Mouse (Mus musculus): ENCODE measurements around the gene Ppp2r3c.

- no peak for TF ChIP-seq TAL1 (IDR thresholded peaks at IDR 0.05; ENCODE audit: low read length)
- TF ChIP-seq GATA1 (IDR thresholded peaks at IDR 0.05; ENCODE audit: low read length): no peak
These were observed 30.6 kb downstream of the Ppp2r3c start for GRCm38 (mm10) chr12:55272243-55272642.

Data from erythroblast, embryonic 14.5 days (primary cell).